Mouse (Mus musculus) CH12.LX (cell line): ENCODE results near the gene Cdk8. TPM values are rescaled to one million over a fixed set of nuclear protein-coding genes. Genes with fewer than 3 reads are reported as not detected.

Experiments
- DNase-seq: peaks from one replicate; pipeline ENCODE4 v3.0.0-alpha.2; 2013; ENCODE audit errors: extremely low read depth
- H3K27ac ChIP-seq: 2 replicates; pipeline ENCODE4 v1.5.1; 2012; ENCODE audit warnings: low read depth, mild to moderate bottlenecking, control low read depth, moderate library complexity; ENCODE audit not compliant: insufficient read depth
- H3K27me3 ChIP-seq: replicated peaks from 2 replicates; pipeline ENCODE3; 2012; ENCODE audit warnings: inconsistent platforms
- H3K36me3 ChIP-seq, 2 experiments: replicated peaks in 1 of 2; 2 replicates each; pipeline versions ENCODE3 to v1.6.1; 2012; ENCODE audit warnings: inconsistent platforms in 1 of 2, low read length in 1 of 2, mild to moderate bottlenecking in 1 of 2, mixed read lengths in 1 of 2, moderate library complexity in 1 of 2; ENCODE audit not compliant: control insufficient read depth in 1 of 2, insufficient read depth in 1 of 2
- H3K4me1 ChIP-seq, 2 experiments: 2 replicates each; pipeline ENCODE4 v1.6.1; 2012; ENCODE audit warnings: inconsistent platforms in 1 of 2, moderate library complexity in 1 of 2; ENCODE audit not compliant: insufficient read depth in 2 of 2, control insufficient read depth in 1 of 2
- H3K4me2 ChIP-seq: 2 replicates; pipeline ENCODE4 v1.6.1; 2012; ENCODE audit warnings: low read depth, mild to moderate bottlenecking, control low read depth; ENCODE audit not compliant: poor library complexity, insufficient read depth, severe bottlenecking
- H3K4me3 ChIP-seq, 3 experiments: fragments of 150-350 bp in 1 of 3; sonication (generic) in 1 of 3; replicated peaks in 1 of 3; 2 replicates each; pipeline versions ENCODE3 to v1.5.1; 2011 to 2012; ENCODE audit warnings: low read depth in 2 of 3, low read length in 2 of 3, mild to moderate bottlenecking in 2 of 3, moderate library complexity in 2 of 3, control low read depth in 1 of 3, improper control_type of control experiment in 1 of 3, inconsistent platforms in 1 of 3, mixed read lengths in 1 of 3; ENCODE audit not compliant: poor library complexity in 1 of 3
- H3K79me2 ChIP-seq: replicated peaks from 2 replicates; pipeline ENCODE4 v1.6.1; 2012; ENCODE audit warnings: mild to moderate bottlenecking, moderate library complexity; ENCODE audit not compliant: control insufficient read depth, poor library complexity, insufficient read depth, severe bottlenecking; ENCODE audit errors: extremely low read depth
- H3K9ac ChIP-seq: 2 replicates; pipeline ENCODE4 v1.6.1; 2012; ENCODE audit warnings: low read depth, mild to moderate bottlenecking, control low read depth, moderate library complexity; ENCODE audit not compliant: insufficient read depth
- H3K9me3 ChIP-seq: replicated peaks from 2 replicates; pipeline ENCODE3; 2012; ENCODE audit warnings: low read length, inconsistent platforms, mixed read lengths
- BHLHE40 ChIP-seq: IDR thresholded peaks from 2 replicates; pipeline ENCODE4 v1.6.1; 2011; ENCODE audit warnings: mild to moderate bottlenecking, low read depth, low read length, improper control_type of control experiment
- CHD1 ChIP-seq: IDR thresholded peaks from 2 replicates; pipeline ENCODE4 v1.6.1; 2012; ENCODE audit warnings: low read depth, low read length, improper control_type of control experiment, inconsistent platforms
- CTCF ChIP-seq, 2 experiments: IDR thresholded peaks in 1 of 2; conservative IDR thresholded peaks in 1 of 2; 2 replicates each; pipeline ENCODE4 v1.5.1; 2011 to 2012; ENCODE audit warnings: low read depth in 2 of 2, low read length in 2 of 2, improper control_type of control experiment in 1 of 2, inconsistent platforms in 1 of 2, mild to moderate bottlenecking in 1 of 2, moderate library complexity in 1 of 2
- E2F4 ChIP-seq: IDR thresholded peaks from 2 replicates; pipeline ENCODE4 v1.6.1; 2011; ENCODE audit warnings: low read depth, low read length, improper control_type of control experiment; ENCODE audit not compliant: insufficient replicate concordance
- GABPA ChIP-seq: IDR thresholded peaks from 2 replicates; pipeline ENCODE4 v1.6.1; 2012; ENCODE audit warnings: low read depth, low read length, improper control_type of control experiment, inconsistent platforms; ENCODE audit not compliant: insufficient replicate concordance
- HCFC1 ChIP-seq: IDR thresholded peaks from 2 replicates; pipeline ENCODE4 v1.6.1; 2012; ENCODE audit warnings: low read depth, mild to moderate bottlenecking, inconsistent platforms, low read length, improper control_type of control experiment
- JUN ChIP-seq: IDR thresholded peaks from 2 replicates; pipeline ENCODE4 v1.6.1; 2011; ENCODE audit warnings: low read depth, mild to moderate bottlenecking, low read length, improper control_type of control experiment, moderate library complexity; ENCODE audit not compliant: insufficient read depth
- MAX ChIP-seq: IDR thresholded peaks from 2 replicates; pipeline ENCODE4 v1.6.1; 2011; ENCODE audit warnings: low read length, improper control_type of control experiment
- MAZ ChIP-seq: IDR thresholded peaks from 2 replicates; pipeline ENCODE4 v1.6.1; 2012; ENCODE audit warnings: low read depth, mild to moderate bottlenecking, inconsistent platforms, low read length, improper control_type of control experiment, moderate library complexity
- MXI1 ChIP-seq: IDR thresholded peaks from 2 replicates; pipeline ENCODE4 v1.6.1; 2011; ENCODE audit warnings: mild to moderate bottlenecking, low read depth, low read length, improper control_type of control experiment
- MYC ChIP-seq: IDR thresholded peaks from 2 replicates; pipeline ENCODE4 v1.6.1; 2011; ENCODE audit warnings: low read depth, mild to moderate bottlenecking, improper control_type of control experiment, low read length
- NELFE ChIP-seq: IDR thresholded peaks from 2 replicates; pipeline ENCODE4 v1.6.1; 2011; ENCODE audit warnings: low read depth, low read length, improper control_type of control experiment
- NRF1 ChIP-seq: IDR thresholded peaks from 2 replicates; pipeline ENCODE4 v1.6.1; 2014; ENCODE audit warnings: low read depth, mild to moderate bottlenecking, inconsistent platforms, low read length, improper control_type of control experiment, moderate library complexity
- PAX5 ChIP-seq: IDR thresholded peaks from 2 replicates; pipeline ENCODE4 v1.6.1; 2012; ENCODE audit warnings: low read length, inconsistent platforms, mixed read lengths
- POLR2A ChIP-seq: IDR thresholded peaks from 2 replicates; pipeline ENCODE4 v1.6.1; 2011; ENCODE audit warnings: low read depth, mild to moderate bottlenecking, improper control_type of control experiment, low read length
- RAD21 ChIP-seq: IDR thresholded peaks from 2 replicates; pipeline ENCODE4 v1.6.1; 2011; ENCODE audit warnings: low read depth, mild to moderate bottlenecking, low read length, improper control_type of control experiment, moderate library complexity
- RCOR1 ChIP-seq: conservative IDR thresholded peaks from 2 replicates; pipeline ENCODE4 v1.6.1; 2012; ENCODE audit warnings: low read depth, mild to moderate bottlenecking, inconsistent platforms, low read length, improper control_type of control experiment
- SIN3A ChIP-seq: IDR thresholded peaks from 2 replicates; pipeline ENCODE4 v1.6.1; 2012; ENCODE audit warnings: low read length, improper control_type of control experiment, inconsistent platforms
- SMC3 ChIP-seq: IDR thresholded peaks from 2 replicates; pipeline ENCODE4 v1.6.1; 2011; ENCODE audit warnings: low read depth, low read length, improper control_type of control experiment
- TBP ChIP-seq: conservative IDR thresholded peaks from 2 replicates; pipeline ENCODE4 v1.6.1; 2011; ENCODE audit warnings: low read depth, low read length, improper control_type of control experiment
- TCF12 ChIP-seq: IDR thresholded peaks from 2 replicates; pipeline ENCODE4 v1.6.1; 2014; ENCODE audit warnings: low read depth, mild to moderate bottlenecking, inconsistent platforms, low read length, improper control_type of control experiment
- UBTF ChIP-seq: IDR thresholded peaks from 2 replicates; pipeline ENCODE4 v1.6.1; 2012; ENCODE audit warnings: low read depth, mild to moderate bottlenecking, inconsistent platforms, low read length, improper control_type of control experiment, moderate library complexity
- ZKSCAN1 ChIP-seq: IDR thresholded peaks from 2 replicates; pipeline ENCODE4 v1.6.1; 2012; ENCODE audit warnings: low read depth, inconsistent platforms, low read length, improper control_type of control experiment, borderline replicate concordance
- ZMIZ1 ChIP-seq: IDR thresholded peaks from 2 replicates; pipeline ENCODE4 v1.6.1; 2012; ENCODE audit warnings: low read depth, mild to moderate bottlenecking, inconsistent platforms, low read length, improper control_type of control experiment
- ZNF384 ChIP-seq: IDR thresholded peaks from 2 replicates; pipeline ENCODE4 v1.6.1; 2012; ENCODE audit warnings: low read depth, low read length, improper control_type of control experiment, inconsistent platforms
- dilution Hi-C: fragments of 300-500 bp; cut with MboI; formaldehyde crosslinking; loops from 2 replicates; pipeline ENCODE4 v1.14.3; 2020; ENCODE audit warnings: low sequenced_read_pairs; ENCODE audit not compliant: extremely low pct_unique_long_range_greater_than_20kb, extremely low pct_ligation_motif_present
- in situ Hi-C: fragments of 300-500 bp; cut with MboI; formaldehyde crosslinking; loops from 3 replicates; pipeline ENCODE4 v1.14.3; 2019; ENCODE audit warnings: low sequenced_read_pairs, low pct_ligation_motif_present, low pct_unique_long_range_greater_than_20kb, mixed read lengths
- polyA plus RNA-seq: library from polyadenylated mRNA; unstranded; fragments of >175 nt; gene quantifications from 2 replicates; pipeline ENCODE4 v1.2.1, GENCODE M21; 2012; ENCODE audit warnings: low read depth; ENCODE audit not compliant: insufficient read length
- total RNA-seq, 2 experiments: library from RNA; depleted of rRNA; stranded (reverse); fragments of 300-350 nt in 1 of 2; fragments of >200 nt in 1 of 2; gene quantifications; 2 replicates each; pipeline ENCODE4 v1.2.3; 2012 to 2014

Gene Cdk8
- total and polyA plus RNA-seq, 3 experiments = 52.6 to 99.1 (median 69.9) TPM

DNA sequence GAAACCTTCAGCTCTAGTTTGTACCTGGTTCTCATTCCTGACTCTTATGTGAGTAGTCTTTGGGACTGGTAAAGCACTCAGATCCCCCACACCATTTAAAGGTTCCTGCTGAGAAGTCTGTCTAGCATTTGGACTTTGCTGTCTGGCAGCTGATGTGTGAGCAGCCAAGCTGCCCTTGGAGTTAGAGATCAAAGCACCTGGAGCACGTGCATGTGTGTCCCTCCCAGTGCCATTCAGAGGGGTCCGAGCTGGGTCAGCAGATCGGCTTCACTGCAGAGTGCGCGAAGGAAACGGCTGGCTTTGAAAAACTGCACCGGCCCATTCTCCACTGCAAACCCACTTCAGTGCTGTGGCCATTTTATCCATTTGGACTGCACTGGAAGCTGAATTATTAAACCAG is 58.9 kb downstream of the Cdk8 start:
- no peaks in the 10 kb centered on the region for H3K79me2 ChIP-seq
- H3K9me3 ChIP-seq = no peaks in the 10 kb centered on the region
- H3K4me3 ChIP-seq = no peak overlapping the region
- dilution Hi-C loops (no loop called here), in situ Hi-C loops (no loop called here)
- peaks cover 34 to 79% of the 10 kb centered on the region in 2 experiments for H3K36me3 ChIP-seq
- H3K4me2 ChIP-seq = no peak overlapping the region
- no peak overlapping the region for H3K9ac ChIP-seq
- no peaks in the 10 kb centered on the region for H3K27me3 ChIP-seq
- no peak overlapping the region for H3K27ac ChIP-seq
- peaks cover 0 to 5% of the 10 kb centered on the region in 2 experiments; a peak in 1 of 4 replicates for H3K4me1 ChIP-seq
- no peak for DNase-seq
- TF ChIP-seq JUN (no peak), E2F4 (no peak), SMC3 (no peak), RAD21 (no peak), BHLHE40 (no peak), SIN3A (no peak), ZMIZ1 (no peak), NELFE (no peak), PAX5 (no peak), TCF12 (no peak), GABPA (no peak), MXI1 (no peak), MAX (no peak), MYC (no peak), HCFC1 (no peak), UBTF (no peak), TBP (no peak), CHD1 (no peak), ZKSCAN1 (no peak), POLR2A (no peak)

GRCm38 (mm10) chr5:146290446-146290845 is 59.4 kb downstream of the Cdk8 start:
- TF ChIP-seq RCOR1 (no peak), NRF1 (no peak), GABPA (no peak), MAZ (no peak), TCF12 (no peak), CTCF (conservative IDR thresholded peaks at IDR 0.05 in 1 of 2, IDR thresholded peaks at IDR 0.05 in 1 of 2; ENCODE audit: low read depth in 2 of 2, low read length in 2 of 2) (no peak), ZNF384 (no peak), E2F4 (no peak), HCFC1 (no peak), BHLHE40 (no peak), SMC3 (no peak), UBTF (no peak)
- Histone ChIP-seq H3K36me3 (peaks cover 32 to 78% of the 10 kb centered on the region in 2 experiments), H3K4me3 (no peak overlapping the region), H3K9me3 (no peaks in the 10 kb centered on the region), H3K9ac (no peak overlapping the region), H3K27me3 (no peaks in the 10 kb centered on the region), H3K4me1 (peaks cover 0 to 5% of the 10 kb centered on the region in 2 experiments; a peak in 1 of 4 replicates), H3K79me2 (no peaks in the 10 kb centered on the region), H3K4me2 (no peak overlapping the region), H3K27ac (no peak overlapping the region)
- no peak for DNase-seq
- in situ Hi-C loops (no loop called here), dilution Hi-C loops (no loop called here)
